Mouse (Mus musculus) spleen, adult 2 months (tissue): ENCODE data around the gene Fam43a.

Experiments used
- CTCF ChIP-seq: fragments of 200-500 bp; IDR thresholded peaks from 2 replicates; pipeline ENCODE4 v1.5.1; 2011; ENCODE audit warnings: mild to moderate bottlenecking, inconsistent platforms; ENCODE audit not compliant: insufficient read depth, insufficient read length, insufficient replicate concordance; ENCODE audit errors: extremely low read depth
- POLR2A ChIP-seq: fragments of 200-500 bp; IDR thresholded peaks from 2 replicates; pipeline ENCODE4 v1.6.1; 2011; ENCODE audit warnings: low read depth, low read length, inconsistent platforms

- TF ChIP-seq POLR2A (no peak), CTCF (peak; percentile 82)
Observed at GRCm38 (mm10) chr16:30549966-30550747, 49.4 kb upstream of the Fam43a start.
